Mouse (Mus musculus): ENCODE measurements around the gene Trim28.

- TF ChIP-seq POLR2A (IDR thresholded peaks at IDR 0.05; ENCODE audit: low read depth, low read length) (no peak), CTCF (conservative IDR thresholded peaks at IDR 0.05; ENCODE audit: insufficient read depth, insufficient read length, low read depth, low read length) (no peak)
Observed at GRCm38 (mm10) chr7:12980291-12980690, 18.6 kb upstream of the Trim28 start.

Measured in kidney, adult 2 months (tissue).